Mouse (Mus musculus): ENCODE data around the gene Zfp385b.

- TF ChIP-seq CTCF (IDR thresholded peaks at IDR 0.05), result no peak
- TF ChIP-seq POLR2A (IDR thresholded peaks at IDR 0.05; ENCODE audit: insufficient read depth, low read depth, low read length), result no peak
Measured at GRCm38 (mm10) chr2:77720806-77721205, 98.6 kb downstream of the Zfp385b start.
